Mouse (Mus musculus): ENCODE measurements around the gene Ghrh.

Ghrh gene

DNA sequence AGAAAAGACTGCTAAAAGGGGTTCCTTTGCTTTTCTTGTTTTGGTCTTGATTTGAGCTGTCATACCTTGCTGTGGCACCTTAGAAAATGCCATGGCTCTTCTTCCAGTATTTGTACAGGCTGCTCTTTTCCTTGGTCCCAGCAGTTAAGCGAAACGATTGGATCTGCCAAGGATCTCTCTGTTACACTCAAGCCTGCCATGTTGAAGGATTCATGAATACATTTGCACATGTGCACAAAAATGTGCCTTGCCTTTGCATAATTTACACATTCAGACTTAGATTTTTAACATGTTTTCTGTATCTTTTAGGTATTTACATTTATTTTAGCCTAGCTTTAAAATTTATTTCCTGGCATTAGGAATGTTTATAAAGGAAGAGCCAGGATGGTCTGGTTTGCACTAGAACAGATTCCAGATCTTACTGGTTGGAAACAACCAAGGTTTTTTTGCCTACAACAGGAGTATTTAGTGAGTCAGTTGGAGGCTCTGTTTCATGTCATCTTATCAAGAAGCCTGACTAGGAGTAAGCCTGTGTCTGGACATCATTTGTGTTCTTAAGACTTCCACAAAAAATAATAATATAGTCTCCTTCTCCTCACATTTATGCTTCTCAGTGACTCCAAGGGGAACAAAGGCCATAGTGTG, 38.9 kb downstream of the Ghrh start:
- no peak for DNase-seq (ENCODE audit: low spot score)

GRCm38 (mm10) chr2:157307715-157308265, 39.5 kb downstream of the Ghrh start:
- DNase-seq (ENCODE audit: low spot score), result no peak

GRCm38 (mm10) chr2:157306091-157307032, 40.9 kb downstream of the Ghrh start:
- DNase-seq (ENCODE audit: low spot score), result no peak

- no peak for DNase-seq (ENCODE audit: low spot score)
These were observed 44.2 kb downstream of the Ghrh start for GRCm38 (mm10) chr2:157303096-157303495.

DNA sequence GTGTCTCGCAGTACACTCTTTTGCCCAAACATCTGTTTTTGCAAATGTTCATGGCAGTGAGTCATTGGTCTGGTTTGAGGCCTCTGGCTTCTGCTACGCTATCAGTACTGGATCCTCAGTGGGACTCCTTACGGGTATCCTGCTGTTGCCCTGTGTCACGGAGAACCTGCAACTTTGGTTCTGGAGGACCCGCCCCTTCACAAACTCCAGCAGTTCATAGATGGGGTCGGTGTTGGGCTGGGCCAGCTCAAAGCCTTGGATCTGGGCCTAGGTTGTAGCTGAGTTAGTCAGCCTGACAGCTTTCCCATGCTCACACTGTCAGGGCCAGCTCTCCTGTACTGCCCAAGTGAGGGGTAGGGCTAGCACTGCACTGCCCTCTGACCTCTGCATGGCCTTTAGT, 47.3 kb downstream of the Ghrh start:
- DNase-seq (ENCODE audit: low spot score), result no peak

- no peak for DNase-seq (ENCODE audit: low spot score)
These were observed 51.1 kb downstream of the Ghrh start for GRCm38 (mm10) chr2:157296105-157296689.

DNA sequence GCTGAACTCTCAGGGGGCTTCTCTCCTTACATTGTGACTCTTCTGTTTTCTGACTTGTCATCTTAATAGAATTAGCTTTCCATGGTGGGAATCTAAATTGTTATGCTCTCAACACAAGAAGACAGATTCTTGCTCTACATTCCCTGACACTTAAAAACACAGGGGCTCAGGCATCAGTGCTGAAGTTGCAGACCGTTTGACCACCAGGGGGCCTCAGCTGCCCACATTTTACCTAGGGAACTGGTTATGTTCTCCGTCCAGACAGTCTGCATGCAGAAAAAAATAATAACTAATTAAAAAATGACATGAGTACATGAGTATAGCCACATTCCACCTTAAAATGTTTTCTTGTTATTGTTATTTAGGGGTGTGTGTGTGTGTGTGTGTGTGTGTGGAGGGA, 55.2 kb downstream of the Ghrh start:
- DNase-seq (ENCODE audit: low spot score), result peak; percentile 74

GRCm38 (mm10) chr2:157288996-157289395, 58.3 kb downstream of the Ghrh start:
- no peak for DNase-seq (ENCODE audit: low spot score)

DNA sequence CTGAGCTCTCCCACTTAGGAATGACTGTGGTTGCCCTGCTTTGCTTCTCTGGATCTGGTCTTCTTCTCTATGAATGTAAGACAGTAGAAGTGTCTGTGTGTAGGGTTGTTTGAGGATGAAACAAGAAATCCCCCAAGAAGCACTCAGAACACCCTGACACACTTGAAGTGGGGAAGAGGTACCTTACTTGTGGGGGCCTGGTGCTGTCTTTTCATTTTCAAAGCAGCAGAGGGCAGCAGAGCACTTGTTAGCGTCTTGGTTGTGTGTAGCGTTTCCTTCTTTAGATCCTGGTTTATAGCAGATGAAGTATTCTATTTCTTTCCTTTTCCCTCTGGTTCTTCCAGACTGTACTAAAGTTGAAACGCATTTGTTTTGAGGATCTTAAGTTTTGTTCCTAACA, 59.8 kb downstream of the Ghrh start:
- DNase-seq (ENCODE audit: low spot score), result peak; percentile 70

DNA sequence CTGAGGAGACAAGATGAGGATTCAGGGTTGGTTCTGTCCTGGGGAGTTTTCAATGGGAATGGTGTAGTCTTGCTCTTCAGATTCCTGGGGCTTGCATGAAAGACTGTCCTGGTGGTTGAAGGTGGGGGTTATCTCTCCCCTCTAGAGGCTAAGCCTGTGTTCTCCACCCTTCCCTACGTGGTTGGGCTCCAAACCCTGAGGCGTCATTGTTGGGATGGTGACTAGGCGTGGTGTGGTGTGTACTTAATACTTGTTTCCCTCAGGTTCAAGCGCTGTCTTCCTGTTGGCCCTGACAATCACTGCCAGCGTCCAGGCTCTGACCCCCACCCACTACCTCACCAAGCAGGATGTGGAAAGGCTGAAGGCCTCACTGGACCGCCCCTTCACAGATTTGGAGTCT, 64.0 kb downstream of the Ghrh start:
- DNase-seq (ENCODE audit: low spot score), result no peak

Data from embryo, embryonic 10 days (tissue).